Mouse (Mus musculus): Measurements from ENCODE around the gene Tsacc. TPM values are rescaled to one million over a fixed set of nuclear protein-coding genes. Genes with fewer than 3 reads are reported as not detected.

Gene Tsacc
- 14.0 and 17.0 TPM in 2 replicates for polyA plus RNA-seq (2016; fragmentation: Nextera tagmentation; extraction: Ambion mirVana)

DNA sequence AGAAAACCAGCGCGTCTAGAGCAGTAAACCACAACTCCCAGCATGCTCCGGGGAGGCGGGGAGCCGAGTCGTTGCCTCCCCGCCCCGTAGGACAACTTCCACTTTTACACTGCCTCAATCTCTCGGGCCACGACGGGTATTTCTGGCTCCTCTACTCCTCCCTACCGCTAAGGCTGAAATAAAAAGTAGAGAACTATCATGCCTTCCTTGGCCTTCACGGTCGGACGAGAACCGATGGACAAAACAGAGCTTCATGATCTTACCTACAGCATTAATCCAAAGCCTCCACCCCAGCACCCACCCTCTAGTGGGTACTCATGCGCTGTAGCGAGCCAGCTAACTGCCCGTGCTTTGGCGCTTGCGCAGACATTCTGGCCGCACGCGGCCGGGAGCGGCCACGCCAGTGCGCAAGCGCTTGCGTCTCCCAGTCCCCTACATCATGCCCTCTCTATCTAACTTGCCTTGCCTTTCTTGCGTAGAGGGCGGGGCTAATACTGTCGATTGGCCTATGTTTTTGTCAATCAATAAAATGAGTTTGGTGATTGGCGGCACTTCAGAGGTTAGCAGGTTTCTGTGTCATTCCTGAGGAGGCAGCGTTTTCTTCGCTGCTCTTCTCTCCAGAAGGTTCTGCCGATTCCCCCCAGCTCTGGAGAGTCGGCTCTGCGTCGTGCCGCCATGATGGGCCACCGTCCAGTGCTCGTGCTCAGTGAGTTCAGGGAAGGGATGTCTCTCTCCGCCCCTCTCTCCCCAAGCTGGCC, at the start of gene Tsacc, which contains the start of gene Cct3:
Gene Tsacc, minus strand, starts transcription at position 439 of the 758 bp plus-strand sequence.
Gene Cct3, plus strand, starts transcription at position 556 of the 758 bp plus-strand sequence.
- Histone ChIP-seq H3K36me3 (peaks cover 33% of the 10 kb centered on the region), H3K27me3 (ENCODE audit: insufficient read depth, poor library complexity, severe bottlenecking) (no peaks in the 10 kb centered on the region), H3K9me3 (no peaks in the 10 kb centered on the region), H3K27ac (peak within 1 kb of the TSS; percentile 94), H3K4me1 (peaks cover 13% of the 10 kb centered on the region), H3K4me3 (peak within 1 kb of the TSS; percentile 82)
- DNase-seq (ENCODE audit: low spot score): peak; percentile 99
- under 1% methylated on average over 44 of the region's 44 CpGs for WGBS

DNA sequence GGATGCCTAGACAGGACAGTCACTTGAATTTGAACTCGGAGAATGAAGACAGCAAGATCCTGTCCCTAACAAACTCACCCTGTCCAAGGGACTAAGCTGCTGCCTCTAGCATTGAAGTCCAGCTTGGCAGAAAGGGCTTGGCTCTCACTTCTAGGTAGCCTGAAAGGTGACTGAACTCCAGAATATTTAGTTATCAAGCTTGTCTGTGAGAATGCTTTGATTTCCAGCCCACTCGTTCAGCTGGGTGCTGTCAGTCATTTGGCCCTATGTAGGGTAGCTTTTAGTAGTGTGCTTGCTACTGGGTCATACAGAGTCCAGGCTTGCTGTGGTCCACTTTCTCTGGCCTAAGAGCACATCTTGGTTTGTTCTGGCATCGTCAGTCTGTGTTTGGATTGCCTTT, 42.2 kb upstream of the Tsacc start:
- DNase-seq (ENCODE audit: low spot score): no peak
- 77% methylated on average over 3 of the region's 3 CpGs for WGBS
- Histone ChIP-seq H3K27ac (no peak overlapping the region), H3K36me3 (peaks cover 34% of the 10 kb centered on the region), H3K9me3 (no peaks in the 10 kb centered on the region), H3K4me1 (peaks cover 26% of the 10 kb centered on the region), H3K4me3 (no peak overlapping the region), H3K27me3 (ENCODE audit: insufficient read depth, poor library complexity, severe bottlenecking) (no peaks in the 10 kb centered on the region)

DNA sequence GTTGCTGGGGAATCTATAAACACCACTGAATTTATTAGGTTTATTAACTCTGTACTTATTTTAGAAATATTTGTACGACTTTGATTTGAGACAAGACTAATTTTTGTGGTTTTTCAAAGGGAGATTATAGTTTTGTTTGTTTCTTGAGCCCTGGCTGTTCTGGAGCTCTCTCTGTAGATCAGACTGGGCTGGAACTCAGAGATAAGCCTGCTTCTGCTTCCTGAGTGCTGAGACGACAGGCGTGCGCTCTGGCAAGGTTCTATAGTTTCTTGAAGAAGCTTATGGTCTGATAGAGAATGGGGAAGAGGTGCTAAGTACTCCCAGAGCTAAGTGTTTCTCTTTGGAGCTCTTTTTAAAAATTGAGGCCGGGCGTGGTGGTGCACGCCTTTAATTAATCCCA, 41.5 kb upstream of the Tsacc start:
- H3K4me1 ChIP-seq: peaks cover 31% of the 10 kb centered on the region
- H3K27ac ChIP-seq: no peak overlapping the region; the same call in 1 of the 2 replicates
- peak overlapping the region; percentile 75; the same call in 1 of the 2 replicates for H3K4me3 ChIP-seq
- H3K9me3 ChIP-seq: no peaks in the 10 kb centered on the region
- 68% methylated on average over 7 of the region's 7 CpGs for WGBS
- 0 out of 2 replicates have a peak, but pooled peaks cover under 1% of the 10 kb centered on the region for H3K27me3 ChIP-seq (ENCODE audit: insufficient read depth, poor library complexity, severe bottlenecking)
- H3K36me3 ChIP-seq: peaks cover 28% of the 10 kb centered on the region
- peak; percentile 77 for DNase-seq (ENCODE audit: low spot score)

DNA sequence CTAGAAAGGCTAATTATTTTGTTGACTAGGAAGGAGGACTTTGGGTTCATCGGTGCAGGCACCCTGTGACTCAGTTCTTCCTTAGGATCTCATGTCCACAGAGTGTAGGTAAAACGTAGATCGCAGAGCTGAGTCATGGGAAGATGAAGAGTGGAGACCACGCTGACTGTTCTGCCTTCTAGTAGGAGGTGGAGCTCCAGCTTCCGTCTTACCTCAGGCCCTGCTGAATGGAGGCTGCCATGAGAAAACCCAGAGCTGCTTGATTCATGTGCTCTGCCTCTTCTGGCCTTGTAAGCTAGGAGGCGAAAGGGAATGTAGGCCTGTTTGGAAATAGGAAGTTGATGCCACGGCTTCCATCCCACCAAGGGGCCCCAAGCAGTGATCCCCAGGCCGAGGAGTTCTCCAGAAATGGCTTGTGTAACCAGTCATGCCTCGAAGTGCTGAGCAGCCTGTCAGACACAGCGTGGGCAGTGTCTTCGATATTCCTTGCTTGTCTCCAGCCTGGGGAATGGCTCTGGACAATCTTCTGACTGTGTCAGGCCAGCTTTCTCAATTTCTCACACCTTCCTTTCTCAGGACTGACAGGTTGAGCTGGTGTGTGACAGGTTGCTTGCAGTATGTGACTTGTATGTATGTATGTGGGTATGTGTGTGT, 40.7 kb upstream of the Tsacc start:
- peaks cover 19% of the 10 kb centered on the region for H3K36me3 ChIP-seq
- peak overlapping the region; percentile 75 for H3K4me3 ChIP-seq
- no peaks in the 10 kb centered on the region for H3K9me3 ChIP-seq
- H3K4me1 ChIP-seq: peaks cover 36% of the 10 kb centered on the region
- H3K27me3 ChIP-seq (ENCODE audit: insufficient read depth, poor library complexity, severe bottlenecking): peaks cover 7% of the 10 kb centered on the region
- H3K27ac ChIP-seq: peak overlapping the region; percentile 98
- WGBS: 63% methylated on average over 11 of the region's 11 CpGs
- peak; percentile 84 for DNase-seq (ENCODE audit: low spot score)

DNA sequence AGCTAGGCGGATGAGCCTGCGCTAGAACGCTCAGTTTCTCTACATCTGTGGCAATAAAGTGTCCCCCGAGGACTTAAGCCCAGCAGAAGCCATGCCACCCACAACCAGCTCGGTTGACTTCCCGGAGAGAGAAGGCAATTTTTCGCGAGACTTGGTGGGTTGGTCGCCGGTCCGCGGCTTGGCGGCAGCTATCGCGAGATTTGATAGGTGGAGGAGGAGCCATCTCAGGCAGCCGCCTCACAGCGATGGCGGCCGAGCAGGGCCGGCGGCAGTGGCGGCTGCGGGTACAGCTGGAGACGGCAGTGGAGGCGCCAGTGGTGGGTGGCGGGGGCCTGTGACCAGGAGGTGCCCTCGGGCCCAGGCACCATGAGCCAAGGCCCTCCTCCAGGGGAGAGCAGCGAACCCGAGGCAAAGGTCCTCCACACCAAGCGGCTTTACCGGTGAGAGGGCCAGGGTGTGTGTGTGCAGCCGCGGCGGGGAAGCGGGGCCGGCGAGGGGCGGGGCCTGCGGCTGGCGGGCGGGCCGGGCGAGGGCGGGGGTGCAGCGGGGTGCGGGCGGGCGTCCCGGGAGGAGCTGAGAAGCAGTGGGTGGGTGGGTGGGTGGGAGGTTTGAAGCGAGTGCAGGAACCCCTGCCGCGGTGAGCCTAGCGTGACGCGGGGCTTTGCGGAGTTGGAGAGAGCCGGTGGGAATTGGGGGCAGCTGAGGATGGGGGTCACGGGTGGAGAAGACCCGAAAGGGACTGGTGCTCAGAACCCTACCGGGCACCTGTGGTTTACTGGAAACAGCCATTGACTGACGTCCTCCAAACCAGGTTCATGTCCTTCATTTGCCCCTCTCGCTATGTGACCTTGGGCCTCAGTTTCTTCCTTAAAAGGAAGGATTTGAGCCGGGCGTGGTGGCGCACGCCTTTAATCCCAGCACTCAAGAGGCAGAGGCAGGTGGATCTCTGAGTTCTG, 39.5 kb upstream of the Tsacc start, which contains the start of the genes Tmem79 and Smg5:
Gene Tmem79, minus strand, starts transcription at position 91 of the 956 bp plus-strand sequence.
Gene Smg5, plus strand, starts transcription at position 203 of the 956 bp plus-strand sequence.
- H3K27ac ChIP-seq: peak within 1 kb of the TSS; percentile 98
- 2% methylated on average over 66 of the region's 66 CpGs for WGBS
- H3K36me3 ChIP-seq: peaks cover 8% of the 10 kb centered on the region; the same call in 1 of the 2 replicates
- peak; percentile 99 for DNase-seq (ENCODE audit: low spot score)
- no peaks in the 10 kb centered on the region for H3K9me3 ChIP-seq
- peaks cover 10% of the 10 kb centered on the region for H3K27me3 ChIP-seq (ENCODE audit: insufficient read depth, poor library complexity, severe bottlenecking)
- H3K4me1 ChIP-seq: peaks cover 36% of the 10 kb centered on the region
- H3K4me3 ChIP-seq: peak within 1 kb of the TSS; percentile 75

DNA sequence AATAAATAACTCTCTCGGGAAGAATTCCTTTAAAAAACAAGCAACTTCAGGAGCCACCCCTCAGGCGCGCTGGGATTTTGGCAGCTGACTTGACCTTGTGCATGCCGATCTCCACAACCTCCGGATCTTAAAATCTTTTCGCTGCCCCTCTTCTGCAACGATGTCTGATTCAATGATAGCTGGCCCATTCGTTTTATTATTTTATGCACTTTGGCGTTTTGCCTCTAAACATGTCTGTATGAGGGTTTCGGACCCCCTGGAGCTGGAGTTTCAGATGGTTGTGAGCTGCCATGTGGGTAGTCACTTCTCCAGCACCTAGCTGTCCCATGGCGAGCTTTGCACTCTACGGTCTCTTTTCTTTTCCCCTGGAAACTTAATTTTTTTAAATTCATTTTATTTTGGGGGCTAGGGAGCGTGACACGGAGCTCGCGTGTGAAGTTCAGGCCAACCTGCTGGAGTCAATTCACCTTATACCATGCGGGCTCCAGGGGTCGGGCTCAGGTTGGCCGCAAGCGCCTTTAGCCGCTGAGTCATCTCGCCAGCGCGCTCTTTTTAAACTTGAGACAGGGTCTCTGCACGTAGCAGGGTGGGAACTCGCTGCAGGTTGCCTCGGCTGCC, 38.7 kb upstream of the Tsacc start:
- 2% methylated on average over 27 of the region's 27 CpGs for WGBS
- Histone ChIP-seq H3K36me3 (peaks cover 5% of the 10 kb centered on the region; the same call in 1 of the 2 replicates), H3K9me3 (no peaks in the 10 kb centered on the region), H3K4me3 (peak overlapping the region; percentile 75), H3K27ac (peak overlapping the region; percentile 98), H3K4me1 (peaks cover 36% of the 10 kb centered on the region), H3K27me3 (ENCODE audit: insufficient read depth, poor library complexity, severe bottlenecking) (peaks cover 10% of the 10 kb centered on the region)
- no peak for DNase-seq (ENCODE audit: low spot score)

DNA sequence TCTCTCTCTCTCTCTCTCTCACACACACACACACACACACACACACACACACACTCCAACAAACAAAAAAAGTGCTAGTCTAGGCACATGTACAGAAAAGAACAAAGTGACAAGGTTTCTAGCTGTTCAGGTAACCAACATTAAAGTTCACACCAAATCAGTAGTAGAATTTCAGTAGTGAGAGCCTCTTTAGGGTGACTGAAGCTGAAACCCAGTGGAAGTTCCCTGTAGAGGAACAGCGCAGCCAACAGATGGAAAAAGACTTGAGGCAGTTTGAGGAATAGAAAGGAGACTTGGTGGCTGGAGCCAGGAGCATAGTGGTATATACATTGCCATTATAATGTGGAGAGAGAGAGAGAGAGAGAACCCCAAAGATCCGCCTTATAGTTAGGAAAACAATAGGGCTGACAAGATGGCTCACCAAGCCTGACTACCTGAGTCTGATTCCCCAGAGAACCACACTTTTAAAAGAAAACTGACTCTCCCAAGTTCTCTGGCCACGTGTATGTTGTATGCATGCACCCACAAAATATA, 38.2 kb upstream of the Tsacc start:
- peak overlapping the region; percentile 75 for H3K4me3 ChIP-seq
- peak overlapping the region; percentile 98 for H3K27ac ChIP-seq
- H3K36me3 ChIP-seq: peaks cover 8% of the 10 kb centered on the region; the same call in 1 of the 2 replicates
- DNase-seq (ENCODE audit: low spot score): no peak
- WGBS: 36% methylated on average over 3 of the region's 3 CpGs
- peaks cover 36% of the 10 kb centered on the region for H3K4me1 ChIP-seq
- peaks cover 10% of the 10 kb centered on the region for H3K27me3 ChIP-seq (ENCODE audit: insufficient read depth, poor library complexity, severe bottlenecking)
- no peaks in the 10 kb centered on the region for H3K9me3 ChIP-seq

DNA sequence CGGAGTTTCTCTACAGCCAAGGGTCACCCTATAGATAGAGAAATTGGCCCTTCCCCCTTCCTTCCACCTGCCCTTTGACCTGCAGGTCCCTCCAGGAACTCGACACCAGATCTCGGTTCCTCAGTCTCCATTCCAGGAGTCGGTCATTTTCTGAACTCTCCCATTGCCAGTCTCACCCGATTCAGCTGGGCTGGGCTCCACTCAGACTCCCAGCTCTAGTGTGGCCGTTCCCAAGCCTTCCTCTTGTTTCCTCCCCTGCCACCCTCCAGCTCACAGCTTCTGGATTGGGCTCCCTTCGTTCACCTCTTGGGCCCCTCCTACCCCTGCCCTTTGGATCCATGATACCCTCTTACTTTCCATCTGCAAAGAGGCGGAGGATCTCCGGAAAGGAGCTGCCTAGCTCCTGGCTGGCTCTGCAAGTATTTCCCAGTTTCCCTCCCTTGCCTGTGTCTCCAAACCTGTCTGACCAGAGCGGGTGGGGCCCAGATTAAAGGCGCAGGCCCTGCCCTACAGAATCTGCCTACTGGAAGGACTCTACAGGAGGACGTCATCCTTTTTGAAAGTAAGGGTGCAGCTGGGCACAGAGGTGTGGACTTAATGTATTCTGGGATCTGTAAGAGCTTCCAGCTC, 37.3 kb upstream of the Tsacc start:
- Histone ChIP-seq H3K9me3 (no peaks in the 10 kb centered on the region), H3K27ac (peak overlapping the region; percentile 56; the same call in 1 of the 2 replicates), H3K4me1 (peaks cover 37% of the 10 kb centered on the region), H3K36me3 (peaks cover 16% of the 10 kb centered on the region), H3K4me3 (peak overlapping the region; percentile 8; the same call in 1 of the 2 replicates), H3K27me3 (ENCODE audit: insufficient read depth, poor library complexity, severe bottlenecking) (peaks cover 10% of the 10 kb centered on the region)
- WGBS: 47% methylated on average over 12 of the region's 12 CpGs
- no peak for DNase-seq (ENCODE audit: low spot score)

DNA sequence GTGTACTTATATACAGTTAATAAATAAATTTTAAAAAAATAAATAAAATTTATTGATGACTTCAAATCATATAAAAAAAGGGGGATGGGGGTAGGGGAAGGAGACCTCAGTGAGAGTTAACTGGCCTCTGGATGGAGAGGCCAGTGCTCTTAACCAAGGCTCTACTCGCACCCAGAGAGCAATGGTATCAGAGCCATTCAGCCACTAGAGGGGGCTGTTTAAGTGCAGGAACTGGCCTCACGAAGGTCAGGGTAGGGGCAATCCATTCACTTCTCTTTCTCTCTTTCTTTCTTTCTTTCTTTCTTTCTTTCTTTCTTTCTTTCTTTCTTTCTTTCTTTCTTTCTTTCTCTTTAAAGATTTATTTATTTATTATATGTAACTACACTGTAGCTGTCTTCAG, 34.5 kb upstream of the Tsacc start:
- H3K36me3 ChIP-seq: peaks cover 37% of the 10 kb centered on the region
- WGBS: 28% methylated on average over 2 of the region's 2 CpGs
- H3K9me3 ChIP-seq: no peaks in the 10 kb centered on the region
- peaks cover 25% of the 10 kb centered on the region for H3K4me1 ChIP-seq
- H3K4me3 ChIP-seq: no peak overlapping the region
- no peak for DNase-seq (ENCODE audit: low spot score)
- peaks cover 10% of the 10 kb centered on the region for H3K27me3 ChIP-seq (ENCODE audit: insufficient read depth, poor library complexity, severe bottlenecking)
- no peak overlapping the region for H3K27ac ChIP-seq

DNA sequence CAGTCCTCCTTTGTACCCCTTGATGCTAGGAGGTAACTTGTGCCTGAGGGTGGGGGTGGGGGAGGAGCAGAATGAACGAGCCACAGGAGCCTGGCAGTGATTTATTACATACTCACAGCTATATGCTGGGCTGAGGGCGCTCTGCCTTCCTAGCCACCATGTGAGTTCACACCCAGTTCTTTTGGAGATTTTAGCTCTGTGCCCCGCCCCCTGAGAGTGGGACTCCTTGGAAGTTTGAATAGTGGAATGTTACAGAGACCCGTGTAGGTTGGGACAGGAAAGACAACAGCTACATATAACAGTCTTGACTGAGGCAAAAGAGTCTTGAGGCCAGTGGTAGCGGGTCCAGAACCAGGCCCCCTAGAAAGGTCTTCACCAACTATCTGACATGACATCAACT, 32.2 kb upstream of the Tsacc start:
- peaks cover 22% of the 10 kb centered on the region for H3K4me1 ChIP-seq
- peaks cover 38% of the 10 kb centered on the region for H3K36me3 ChIP-seq
- H3K27me3 ChIP-seq (ENCODE audit: insufficient read depth, poor library complexity, severe bottlenecking): peaks cover 10% of the 10 kb centered on the region
- no peaks in the 10 kb centered on the region for H3K9me3 ChIP-seq
- no peak overlapping the region for H3K4me3 ChIP-seq
- no peak for DNase-seq (ENCODE audit: low spot score)
- WGBS: 78% methylated on average over 5 of the region's 5 CpGs
- H3K27ac ChIP-seq: no peak overlapping the region

DNA sequence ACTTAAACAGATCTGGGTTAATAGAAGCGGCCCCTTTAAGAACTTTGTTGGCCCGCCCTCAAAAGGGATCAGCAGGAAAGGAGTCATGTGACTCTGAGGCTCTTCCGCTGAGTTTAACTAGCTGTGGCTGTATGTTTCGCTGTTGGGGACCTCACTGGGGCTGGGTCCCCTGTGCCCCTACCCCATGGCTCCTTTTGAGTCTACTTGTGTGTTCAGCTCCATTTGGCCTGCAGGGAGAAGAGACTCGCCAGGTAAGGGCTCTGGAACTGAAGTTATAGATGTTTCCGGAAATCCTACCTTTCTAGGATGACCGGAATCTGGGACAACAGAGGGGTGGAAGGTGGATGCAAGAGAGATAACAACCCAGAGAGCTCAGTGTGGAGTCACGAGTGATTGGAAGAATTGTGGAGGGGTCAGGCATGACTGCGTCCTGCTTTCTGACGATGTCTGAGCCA, 28.2 kb upstream of the Tsacc start, which contains the start of gene Glmp:
Gene Glmp, plus strand, starts transcription at position 73 of the 455 bp plus-strand sequence.
- peak; percentile 86 for DNase-seq (ENCODE audit: low spot score)
- peaks cover 13% of the 10 kb centered on the region for H3K4me1 ChIP-seq
- WGBS: under 1% methylated on average over 10 of the region's 10 CpGs
- H3K27ac ChIP-seq: peak within 1 kb of the TSS; percentile 81
- peak within 1 kb of the TSS; percentile 74 for H3K4me3 ChIP-seq
- no peaks in the 10 kb centered on the region for H3K9me3 ChIP-seq
- H3K27me3 ChIP-seq (ENCODE audit: insufficient read depth, poor library complexity, severe bottlenecking): no peaks in the 10 kb centered on the region
- peaks cover 71% of the 10 kb centered on the region for H3K36me3 ChIP-seq
